Mouse (Mus musculus): ENCODE results near the gene Dock1. TPM values are rescaled to one million over a fixed set of nuclear protein-coding genes. Genes with fewer than 3 reads are reported as not detected.

Gene Dock1
- total RNA-seq, 1 experiment from 2014 or later, result 201 TPM

GRCm38 (mm10) chr7:134823891-134824290, 153.4 kb downstream of the Dock1 start:
- no peak for DNase-seq

- no peak for DNase-seq
Observed at GRCm38 (mm10) chr7:134840066-134840465, 169.6 kb downstream of the Dock1 start.

GRCm38 (mm10) chr7:134842751-134843150, 172.3 kb downstream of the Dock1 start:
- no peak for DNase-seq

GRCm38 (mm10) chr7:134862000-134862399, 191.5 kb downstream of the Dock1 start:
- DNase-seq, result no peak

- DNase-seq, result peak; percentile 51
Observed at GRCm38 (mm10) chr7:134864175-134864574, 193.7 kb downstream of the Dock1 start.

GRCm38 (mm10) chr7:134872511-134872910, 202.1 kb downstream of the Dock1 start:
- no peak for DNase-seq

- DNase-seq, result no peak
Observed at GRCm38 (mm10) chr7:134872981-134873380, 202.5 kb downstream of the Dock1 start.

GRCm38 (mm10) chr7:134878985-134879384, 208.5 kb downstream of the Dock1 start:
- DNase-seq, result no peak

- DNase-seq, result no peak
Observed at GRCm38 (mm10) chr7:134880431-134880830, 210.0 kb downstream of the Dock1 start.

GRCm38 (mm10) chr7:134883516-134883915, 213.1 kb downstream of the Dock1 start:
- DNase-seq, result no peak

- no peak for DNase-seq
Observed at GRCm38 (mm10) chr7:134892449-134892871, 222.0 kb downstream of the Dock1 start.

- no peak for DNase-seq
Observed at GRCm38 (mm10) chr7:134892972-134893371, 222.5 kb downstream of the Dock1 start.

- DNase-seq, result no peak
Observed at GRCm38 (mm10) chr7:134894604-134895003, 224.2 kb downstream of the Dock1 start.

GRCm38 (mm10) chr7:134899462-134899861, 229.0 kb downstream of the Dock1 start:
- DNase-seq, result no peak

- DNase-seq, result no peak
Observed at GRCm38 (mm10) chr7:134901992-134902391, 231.5 kb downstream of the Dock1 start.

- DNase-seq, result no peak
Observed at GRCm38 (mm10) chr7:134931886-134932285, 261.4 kb downstream of the Dock1 start.

GRCm38 (mm10) chr7:134937471-134937926, 267.0 kb downstream of the Dock1 start:
- peak; percentile 15 for DNase-seq

GRCm38 (mm10) chr7:134937927-134938609, 267.6 kb downstream of the Dock1 start, which contains the start of gene Fam196a:
Gene Fam196a, minus strand, starts transcription at chr7:134938430.
- DNase-seq, result peak; percentile 55

GRCm38 (mm10) chr7:134941891-134942290, 271.4 kb downstream of the Dock1 start:
- DNase-seq, result no peak

- DNase-seq, result no peak
Observed at GRCm38 (mm10) chr7:134943063-134943462, 272.6 kb downstream of the Dock1 start.

- DNase-seq, result peak; percentile 33
Observed at GRCm38 (mm10) chr7:134943701-134944100, 273.2 kb downstream of the Dock1 start.

- DNase-seq, result no peak
Observed at GRCm38 (mm10) chr7:134945925-134946716, 275.7 kb downstream of the Dock1 start.

GRCm38 (mm10) chr7:134959086-134959485, 288.6 kb downstream of the Dock1 start:
- DNase-seq, result no peak

All from adrenal gland, postnatal 25 days (tissue).